Mouse (Mus musculus) intestine, postnatal 0 days (tissue): ENCODE measurements at regions not wholly inside any gene's neighbourhood (a gene's known extent, or its start where the extent isn't known, plus 50 kb on each side); places are given as distances from the start of the nearest gene placed in this dataset.

Experiments used
- ATAC-seq: fragments of 200-750 bp; cut with Nextera tagmentation; 2 replicates; pipeline ENCODE4 v1.8.0; 2017; ENCODE audit warnings: mild to moderate bottlenecking, moderate TSS enrichment, moderate library complexity
- H3K27ac ChIP-seq: fragments of 300-500 bp; sonication (generic); 2 replicates; pipeline ENCODE4 v1.5.1; 2014; ENCODE audit warnings: mild to moderate bottlenecking, low read depth, low read length, moderate library complexity
- H3K27me3 ChIP-seq: fragments of 300-500 bp; sonication (generic); replicated peaks from 2 replicates; pipeline ENCODE4 v1.6.1; 2014; ENCODE audit warnings: low read length, mixed read lengths; ENCODE audit not compliant: control insufficient read depth, insufficient read depth
- H3K36me3 ChIP-seq: fragments of 300-500 bp; sonication (generic); 2 replicates; pipeline ENCODE4 v1.6.1; 2014; ENCODE audit warnings: mild to moderate bottlenecking, moderate library complexity; ENCODE audit not compliant: control insufficient read depth, insufficient read depth
- H3K4me1 ChIP-seq: fragments of 300-500 bp; sonication (generic); replicated peaks from 2 replicates; pipeline ENCODE4 v1.6.1; 2014; ENCODE audit warnings: antibody characterized with exemption, low read length, mixed read lengths; ENCODE audit not compliant: control insufficient read depth, insufficient read depth
- H3K4me2 ChIP-seq: fragments of 300-500 bp; sonication (generic); replicated peaks from 2 replicates; pipeline ENCODE4 v1.6.1; 2014; ENCODE audit warnings: low read depth, mild to moderate bottlenecking, moderate library complexity
- H3K4me3 ChIP-seq: fragments of 300-500 bp; sonication (generic); 2 replicates; pipeline ENCODE4 v1.5.1; 2014; ENCODE audit warnings: low read depth, low read length
- H3K9ac ChIP-seq: fragments of 300-500 bp; sonication (generic); 2 replicates; pipeline ENCODE4 v1.6.1; 2014; ENCODE audit warnings: mild to moderate bottlenecking, low read depth, low read length
- H3K9me3 ChIP-seq: fragments of 300-500 bp; sonication (generic); 2 replicates; pipeline ENCODE4 v1.6.1; 2016; ENCODE audit warnings: mixed run types; ENCODE audit not compliant: control insufficient read depth
- CTCF ChIP-seq: sonication (generic); IDR thresholded peaks from 2 replicates; pipeline ENCODE4 v1.5.1; 2016; ENCODE audit warnings: low read depth, mild to moderate bottlenecking, control low read depth, antibody characterized with exemption, moderate library complexity
- WGBS: fragments of 180-500 bp; shearing (Covaris S2); extraction: QIAGEN DNeasy Blood & Tissue Kit; methylation state at CpG from one replicate; pipeline ENCODE4 v1.1.7; 2014; 5-methylcytosine and 5-hydroxymethylcytosine counted together

GRCm38 (mm10) chr17:48616205-48616604, 161.5 kb downstream of the Unc5cl start:
- no peaks in the 10 kb centered on the region for H3K36me3 ChIP-seq
- WGBS = 47% methylated on average over 4 of the region's 4 CpGs
- H3K9me3 ChIP-seq = no peaks in the 10 kb centered on the region
- H3K9ac ChIP-seq = no peak overlapping the region
- no peak for ATAC-seq
- no peaks in the 10 kb centered on the region for H3K4me1 ChIP-seq
- no peak for TF ChIP-seq CTCF
- H3K27me3 ChIP-seq = no peaks in the 10 kb centered on the region
- H3K4me2 ChIP-seq = no peak overlapping the region
- H3K27ac ChIP-seq = no peak overlapping the region
- H3K4me3 ChIP-seq = no peak overlapping the region

- 65% methylated on average over 2 of the region's 2 CpGs for WGBS
- TF ChIP-seq CTCF = no peak
- Histone ChIP-seq H3K4me1 (no peaks in the 10 kb centered on the region), H3K9me3 (no peaks in the 10 kb centered on the region), H3K9ac (no peak overlapping the region), H3K36me3 (no peaks in the 10 kb centered on the region), H3K27ac (no peak overlapping the region), H3K4me3 (no peak overlapping the region), H3K27me3 (no peaks in the 10 kb centered on the region), H3K4me2 (no peak overlapping the region)
- no peak for ATAC-seq
These were observed 166.2 kb downstream of the Unc5cl start for GRCm38 (mm10) chr17:48620896-48621295.

GRCm38 (mm10) chr17:48621676-48622075, 167.0 kb downstream of the Unc5cl start:
- no peaks in the 10 kb centered on the region for H3K9me3 ChIP-seq
- no peaks in the 10 kb centered on the region for H3K4me1 ChIP-seq
- H3K27me3 ChIP-seq = no peaks in the 10 kb centered on the region
- H3K4me3 ChIP-seq = no peak overlapping the region
- TF ChIP-seq CTCF = no peak
- H3K9ac ChIP-seq = no peak overlapping the region
- 91% methylated on average over 11 of the region's 11 CpGs for WGBS
- ATAC-seq = no peak
- H3K36me3 ChIP-seq = no peaks in the 10 kb centered on the region
- H3K4me2 ChIP-seq = no peak overlapping the region
- H3K27ac ChIP-seq = no peak overlapping the region

- no peak overlapping the region for H3K27ac ChIP-seq
- ATAC-seq = no peak
- H3K9ac ChIP-seq = no peak overlapping the region
- H3K4me2 ChIP-seq = no peak overlapping the region
- no peaks in the 10 kb centered on the region for H3K36me3 ChIP-seq
- no peak for TF ChIP-seq CTCF
- H3K4me3 ChIP-seq = no peak overlapping the region
- H3K4me1 ChIP-seq = no peaks in the 10 kb centered on the region
- no peaks in the 10 kb centered on the region for H3K9me3 ChIP-seq
- no peaks in the 10 kb centered on the region for H3K27me3 ChIP-seq
- WGBS = 84% methylated on average over 14 of the region's 14 CpGs
These were observed 170.2 kb downstream of the Unc5cl start for GRCm38 (mm10) chr17:48624937-48625336.

GRCm38 (mm10) chr17:48625971-48626370, 171.3 kb downstream of the Unc5cl start:
- Histone ChIP-seq H3K27me3 (no peaks in the 10 kb centered on the region), H3K9me3 (no peaks in the 10 kb centered on the region), H3K36me3 (no peaks in the 10 kb centered on the region), H3K9ac (no peak overlapping the region), H3K4me2 (no peak overlapping the region), H3K27ac (no peak overlapping the region), H3K4me3 (no peak overlapping the region), H3K4me1 (no peaks in the 10 kb centered on the region)
- TF ChIP-seq CTCF = no peak
- no peak for ATAC-seq
- 81% methylated on average over 6 of the region's 6 CpGs for WGBS

- no peak for ATAC-seq
- Histone ChIP-seq H3K9me3 (no peaks in the 10 kb centered on the region), H3K9ac (no peak overlapping the region), H3K36me3 (no peaks in the 10 kb centered on the region), H3K27me3 (no peaks in the 10 kb centered on the region), H3K4me2 (no peak overlapping the region), H3K27ac (no peak overlapping the region), H3K4me1 (no peaks in the 10 kb centered on the region), H3K4me3 (no peak overlapping the region)
- 89% methylated on average over 12 of the region's 12 CpGs for WGBS
- no peak for TF ChIP-seq CTCF
These were observed 184.9 kb downstream of the Unc5cl start for GRCm38 (mm10) chr17:48639611-48640010.

- no peaks in the 10 kb centered on the region for H3K27me3 ChIP-seq
- H3K9ac ChIP-seq = no peak overlapping the region
- no peak overlapping the region for H3K4me2 ChIP-seq
- H3K36me3 ChIP-seq = no peaks in the 10 kb centered on the region
- TF ChIP-seq CTCF = no peak
- 26% methylated on average over 5 of the region's 5 CpGs for WGBS
- no peaks in the 10 kb centered on the region for H3K4me1 ChIP-seq
- no peak overlapping the region for H3K4me3 ChIP-seq
- no peak for ATAC-seq
- H3K27ac ChIP-seq = no peak overlapping the region
- no peaks in the 10 kb centered on the region for H3K9me3 ChIP-seq
These were observed 188.9 kb downstream of the Unc5cl start for GRCm38 (mm10) chr17:48643533-48644019.
